Mouse (Mus musculus) gastrocnemius, postnatal 36 days (tissue): ENCODE data around the gene Pcyt2. TPM values are rescaled to one million over a fixed set of nuclear protein-coding genes. Genes with fewer than 3 reads are reported as not detected.

ENCODE experiments used
- DNase-seq, 2 experiments: peaks; one replicate each; pipeline ENCODE4 v3.0.0; 2022
- intact Hi-C: fragments of 180-260 bp; cut with DNase I; formaldehyde crosslinking; loops from one replicate; pipeline ENCODE4 v1.15.1; 2025
- long read RNA-seq, 2 experiments: library from polyadenylated mRNA; stranded (forward); transcript quantifications; one replicate each; pipeline ENCODE4 v2.0.0; 2021
- total RNA-seq, 2 experiments: library from RNA; stranded (reverse); gene quantifications; 2 replicates each; pipeline ENCODE4 v1.2.3; 2021

The Pcyt2 gene
- total RNA-seq = 10 to 100 TPM; 26.7 to 33.5 TPM
- long read RNA-seq, experiment 1, transcript Pcyt2-203 (13 exons, 1,486 nt) = minor isoform, 5 of 38 reads
- long read RNA-seq, experiment 1, transcript Pcyt2-201 (14 exons, 1,881 nt) = major isoform, 14 of 38 reads
- long read RNA-seq, experiment 1, partial matches to known transcripts = 3 of 38 reads
- long read RNA-seq, experiment 1, other reads (novel, unspliced or antisense) = 16 of 38 reads
- long read RNA-seq, experiment 2, transcript Pcyt2-203 (13 exons, 1,486 nt) = minor isoform, 10 of 43 reads
- long read RNA-seq, experiment 2, transcript Pcyt2-201 (14 exons, 1,881 nt) = major isoform, 20 of 43 reads
- long read RNA-seq, experiment 2, partial matches to known transcripts = 4 of 43 reads
- long read RNA-seq, experiment 2, other reads (novel, unspliced or antisense) = 8 of 43 reads

- intact Hi-C loops = no loop called here
- peak; percentile 85 to 90 for DNase-seq
These were observed at the start of gene Pcyt2 for GRCm38 (mm10) chr11:120617519-120618112. Gene Pcyt2 (minus strand): TSS chr11:120617936.

GRCm38 (mm10) chr11:120666617-120667016, 48.9 kb upstream of the Pcyt2 start:
- no peak for DNase-seq
- intact Hi-C loops = no loop called here

- intact Hi-C loops = no loop called here
- no peak for DNase-seq
These were observed 47.7 kb upstream of the Pcyt2 start for GRCm38 (mm10) chr11:120665406-120665805.

GRCm38 (mm10) chr11:120663714-120664113, 46.0 kb upstream of the Pcyt2 start:
- intact Hi-C loops = loop anchor here (5.0 kb wide), 1 partner anchor 114 kb away; no protein-coding TSS in a partner anchor
- no peak for DNase-seq

GRCm38 (mm10) chr11:120662759-120663158, 45.0 kb upstream of the Pcyt2 start:
- intact Hi-C loops = loop anchor here (5.0 kb wide), 1 partner anchor 115 kb away; no protein-coding TSS in a partner anchor
- DNase-seq = no peak

- no peak for DNase-seq
- intact Hi-C loops = loop anchor here (5.0 kb wide), 1 partner anchor 116 kb away; no protein-coding TSS in a partner anchor
These were observed 43.3 kb upstream of the Pcyt2 start, which contains the start of gene Notum for GRCm38 (mm10) chr11:120661076-120661460. Gene Notum (minus strand): TSS chr11:120661175.

GRCm38 (mm10) chr11:120660301-120661075, 42.8 kb upstream of the Pcyt2 start:
- intact Hi-C loops = loop anchor here (5.0 kb wide), 1 partner anchor 117 kb away; no protein-coding TSS in a partner anchor
- no peak for DNase-seq

- DNase-seq = no peak
- intact Hi-C loops = loop anchor here (2.0 to 5.0 kb wide), 2 partner anchors 53 to 118 kb away; partner anchors contain the start of genes Cenpx and Lrrc45
These were observed 42.0 kb upstream of the Pcyt2 start for GRCm38 (mm10) chr11:120659509-120660300.

GRCm38 (mm10) chr11:120658876-120659410, 41.2 kb upstream of the Pcyt2 start:
- intact Hi-C loops = loop anchor here (2.0 kb wide), 1 partner anchor 54 kb away; the partner anchor contains the start of genes Cenpx and Lrrc45
- peak; percentile 71 to 79 for DNase-seq

- intact Hi-C loops = no loop called here
These were observed 39.6 kb upstream of the Pcyt2 start for GRCm38 (mm10) chr11:120657301-120657700.

GRCm38 (mm10) chr11:120654741-120655140, 37.0 kb upstream of the Pcyt2 start:
- no peak for DNase-seq
- intact Hi-C loops = no loop called here

More at GRCm38 (mm10) chr11:120657301-120657700, 39.6 kb upstream of the Pcyt2 start:
- DNase-seq = no peak

- intact Hi-C loops = no loop called here
These were observed 34.1 kb upstream of the Pcyt2 start for GRCm38 (mm10) chr11:120651872-120652271.

GRCm38 (mm10) chr11:120648001-120648476, 30.3 kb upstream of the Pcyt2 start, which contains the start of gene Myadml2:
Gene Myadml2 (minus strand): TSS chr11:120648158.
- no peak for DNase-seq
- intact Hi-C loops = no loop called here

More at GRCm38 (mm10) chr11:120651872-120652271, 34.1 kb upstream of the Pcyt2 start:
- DNase-seq = no peak

GRCm38 (mm10) chr11:120647047-120647830, 29.5 kb upstream of the Pcyt2 start:
- DNase-seq = no peak
- intact Hi-C loops = loop anchor here (2.0 kb wide), 1 partner anchor 14 kb away; the partner anchor contains the start of gene Mafg

- DNase-seq = peak; percentile 90 to 94
- intact Hi-C loops = no loop called here
These were observed 25.9 kb upstream of the Pcyt2 start, which contains the start of gene Pycr1 for GRCm38 (mm10) chr11:120643601-120643987. Gene Pycr1 (minus strand): TSS chr11:120643769.

- DNase-seq = no peak
- intact Hi-C loops = no loop called here
These were observed 25.3 kb upstream of the Pcyt2 start for GRCm38 (mm10) chr11:120642939-120643600.

- no peak for DNase-seq
- intact Hi-C loops = no loop called here
These were observed 24.1 kb upstream of the Pcyt2 start for GRCm38 (mm10) chr11:120641869-120642268.

- intact Hi-C loops = no loop called here
- DNase-seq = no peak
These were observed 23.5 kb upstream of the Pcyt2 start for GRCm38 (mm10) chr11:120641255-120641654.
